Mouse (Mus musculus) olfactory bulb, adult 2 months (tissue): Measurements from ENCODE around the gene Atn1.

Experiments used
- CTCF ChIP-seq: fragments of 200-500 bp; IDR thresholded peaks from 2 replicates; pipeline ENCODE4 v1.5.1; 2012; ENCODE audit warnings: low read depth, mild to moderate bottlenecking, low read length, moderate library complexity; ENCODE audit not compliant: insufficient read depth
- POLR2A ChIP-seq: fragments of 200-500 bp; IDR thresholded peaks from 2 replicates; pipeline ENCODE4 v1.6.1; 2012; ENCODE audit warnings: mild to moderate bottlenecking, low read depth, low read length, moderate library complexity; ENCODE audit not compliant: insufficient read depth

GRCm38 (mm10) chr6:124782436-124782835, 26.1 kb upstream of the Atn1 start:
- TF ChIP-seq CTCF (no peak), POLR2A (no peak)
